Mouse (Mus musculus) layer of hippocampus, postnatal 36 days (tissue): ENCODE measurements at regions not wholly inside any gene's neighbourhood (a gene's known extent, or its start where the extent isn't known, plus 50 kb on each side); places are given as distances from the start of the nearest gene placed in this dataset.

Experiments used
- DNase-seq, 2 experiments: peaks; one replicate each; pipeline ENCODE4 v3.0.0; 2022

DNA sequence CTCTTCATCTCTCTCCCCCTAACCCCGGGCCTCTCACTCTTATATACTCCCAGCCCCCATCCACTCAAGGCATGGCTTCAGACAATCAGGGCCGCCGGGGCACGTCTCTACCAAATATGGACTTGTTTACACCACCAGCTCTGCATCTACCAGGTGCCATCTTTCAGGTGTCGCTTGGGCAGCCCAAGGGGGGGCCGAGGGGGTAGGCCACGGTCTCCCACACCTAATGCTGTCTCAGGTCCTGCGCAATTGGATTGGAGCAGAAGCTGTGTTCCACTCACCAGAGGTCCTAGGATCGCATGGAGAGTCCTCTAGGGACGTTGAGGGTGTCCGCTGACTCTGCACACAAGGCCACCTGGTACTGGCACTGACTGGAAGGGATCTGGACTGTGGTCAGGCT, 1306.0 kb upstream of the 1700015G11Rik start:
- DNase-seq: no peak

DNA sequence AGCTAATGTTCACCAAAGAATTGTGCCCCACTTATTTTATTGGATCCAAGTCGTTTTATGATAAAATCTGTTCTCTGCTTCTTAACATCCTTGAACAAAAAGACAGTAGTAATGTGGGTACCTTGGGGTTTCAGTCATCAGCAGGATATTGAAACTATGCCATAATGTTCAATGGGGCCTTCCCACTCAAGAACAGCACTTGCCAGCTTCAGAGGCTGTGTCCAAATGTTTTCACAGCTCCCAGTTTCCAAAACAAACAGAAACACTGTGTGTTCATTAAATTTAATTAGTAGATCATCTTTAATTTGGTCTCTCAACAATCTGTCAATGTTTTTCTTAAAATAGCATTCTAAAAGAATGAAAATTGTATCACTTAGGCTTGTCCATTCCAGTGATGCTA, 1266.5 kb upstream of the 1700015G11Rik start:
- peak; percentile 2 to 3 for DNase-seq
